Mouse (Mus musculus): ENCODE measurements around the gene Swap70. TPM values are rescaled to one million over a fixed set of nuclear protein-coding genes. Genes with fewer than 3 reads are reported as not detected.
A peak's percentile ranks its signal among the peaks of the same experiment; 100 is the strongest.

The Swap70 gene
- total and polyA plus RNA-seq, 2 experiments from 2014 or later: 8.5 to 9.1 TPM

DNA sequence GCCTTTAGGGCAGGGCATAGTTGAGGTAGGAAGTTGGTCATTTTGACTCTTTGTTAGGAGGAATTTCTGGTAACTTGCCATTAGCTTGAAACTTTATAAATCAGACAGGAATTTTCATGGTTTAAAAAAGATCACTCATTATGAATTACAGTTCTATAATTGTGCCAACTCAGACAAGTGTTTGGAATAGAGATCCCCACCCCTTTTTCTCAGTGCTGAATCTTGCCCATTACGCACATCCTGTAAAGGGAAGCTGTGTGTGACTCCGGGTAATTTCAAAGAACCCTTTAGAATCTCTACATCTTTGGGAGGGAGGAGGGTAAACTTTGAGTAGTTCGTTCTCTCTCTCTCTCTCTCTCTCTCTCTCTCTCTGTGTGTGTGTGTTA is 15.9 kb downstream of the Swap70 start:
- no peaks in the 10 kb centered on the region for H3K9me3 ChIP-seq (ENCODE audit: low read length)
- H3K27ac ChIP-seq: peak overlapping the region; percentile 22; the same call in 1 of the 2 replicates
- H3K9ac ChIP-seq (replicated peaks; ENCODE audit: low read length): no peak overlapping the region
- no peak overlapping the region for H3K4me2 ChIP-seq (ENCODE audit: low read depth, low read length)
- no peak overlapping the region for H3K4me3 ChIP-seq (ENCODE audit: low read length)
- no peaks in the 10 kb centered on the region for H3K27me3 ChIP-seq (ENCODE audit: insufficient read depth, low read length)
- H3K36me3 ChIP-seq (ENCODE audit: insufficient read depth, low read length): no peaks in the 10 kb centered on the region
- 29% methylated on average over 3 of the region's 3 CpGs for WGBS
- ATAC-seq: no peak
- no peaks in the 10 kb centered on the region for H3K4me1 ChIP-seq (ENCODE audit: insufficient read depth, low read length)
- no peak for TF ChIP-seq CTCF (IDR thresholded peaks at IDR 0.05; ENCODE audit: low read depth)
- DNase-seq (ENCODE audit: low spot score): no peak

DNA sequence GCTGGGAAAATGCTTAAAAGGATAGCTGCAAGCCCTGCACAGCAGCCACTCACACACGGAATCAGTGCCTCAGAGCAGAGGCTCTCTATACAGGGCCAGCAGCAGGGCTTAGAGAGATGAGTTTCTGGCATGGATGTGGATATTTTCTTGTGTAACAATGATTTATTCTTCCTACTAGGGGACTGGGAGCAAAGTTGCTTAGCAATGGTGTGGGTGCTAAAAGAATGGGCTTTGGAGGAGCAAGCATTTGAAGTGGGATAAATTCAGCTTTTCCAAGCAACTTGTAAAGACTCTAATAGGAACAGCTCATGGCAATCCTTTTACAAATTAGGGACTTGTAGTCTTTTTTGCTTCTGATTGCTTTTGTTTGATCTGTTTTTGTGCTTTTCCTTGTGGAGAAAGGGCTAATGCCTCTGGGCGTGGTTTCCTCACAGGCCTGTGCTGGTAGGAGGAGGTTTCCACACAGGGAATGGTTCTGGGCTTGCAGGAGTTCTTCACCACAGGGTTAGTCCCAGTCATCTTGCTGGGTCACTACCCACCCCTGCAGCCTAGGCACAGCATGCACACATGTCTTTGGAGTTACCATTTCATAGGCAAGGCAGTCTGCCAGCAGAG is 16.4 kb downstream of the Swap70 start:
- Histone ChIP-seq H3K4me1 (ENCODE audit: insufficient read depth, low read length) (no peaks in the 10 kb centered on the region), H3K36me3 (ENCODE audit: insufficient read depth, low read length) (no peaks in the 10 kb centered on the region), H3K9me3 (ENCODE audit: low read length) (no peaks in the 10 kb centered on the region), H3K27me3 (ENCODE audit: insufficient read depth, low read length) (no peaks in the 10 kb centered on the region), H3K9ac (replicated peaks; ENCODE audit: low read length) (no peak overlapping the region), H3K4me3 (ENCODE audit: low read length) (no peak overlapping the region), H3K4me2 (ENCODE audit: low read depth, low read length) (no peak overlapping the region), H3K27ac (peak overlapping the region; percentile 22; the same call in 1 of the 2 replicates)
- TF ChIP-seq CTCF (IDR thresholded peaks at IDR 0.05; ENCODE audit: low read depth): no peak
- ATAC-seq: peak; percentile 74
- 30% methylated on average over 2 of the region's 2 CpGs for WGBS
- DNase-seq (ENCODE audit: low spot score): peak; percentile 47

DNA sequence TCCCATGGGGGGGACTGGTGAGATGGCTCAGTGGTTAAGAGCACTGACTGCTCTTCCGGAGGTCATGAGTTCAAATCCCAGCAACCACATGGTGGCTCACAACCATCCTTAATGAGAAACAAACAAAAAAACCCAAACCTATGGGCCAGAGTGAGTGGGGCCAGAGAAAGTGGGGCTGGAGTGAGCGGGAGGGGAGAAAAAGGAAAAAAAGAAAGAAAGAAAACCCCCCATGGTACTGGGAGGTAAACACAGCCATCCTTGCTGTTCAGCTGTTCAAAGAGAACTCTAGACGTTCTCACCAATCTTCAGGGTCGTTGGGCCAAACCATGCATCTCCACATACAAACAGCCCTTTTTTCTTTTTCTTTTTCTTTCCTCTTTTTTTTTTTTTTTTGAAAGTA is 18.1 kb downstream of the Swap70 start:
- Histone ChIP-seq H3K9me3 (ENCODE audit: low read length) (no peaks in the 10 kb centered on the region), H3K4me1 (ENCODE audit: insufficient read depth, low read length) (no peaks in the 10 kb centered on the region), H3K36me3 (ENCODE audit: insufficient read depth, low read length) (no peaks in the 10 kb centered on the region), H3K27ac (no peak overlapping the region), H3K9ac (replicated peaks; ENCODE audit: low read length) (no peak overlapping the region), H3K27me3 (ENCODE audit: insufficient read depth, low read length) (no peaks in the 10 kb centered on the region), H3K4me2 (ENCODE audit: low read depth, low read length) (no peak overlapping the region), H3K4me3 (ENCODE audit: low read length) (no peak overlapping the region)
- TF ChIP-seq CTCF (IDR thresholded peaks at IDR 0.05; ENCODE audit: low read depth): no peak
- ATAC-seq (no peak), DNase-seq (ENCODE audit: low spot score) (no peak)
- WGBS: 81% methylated on average over 4 of the region's 4 CpGs

DNA sequence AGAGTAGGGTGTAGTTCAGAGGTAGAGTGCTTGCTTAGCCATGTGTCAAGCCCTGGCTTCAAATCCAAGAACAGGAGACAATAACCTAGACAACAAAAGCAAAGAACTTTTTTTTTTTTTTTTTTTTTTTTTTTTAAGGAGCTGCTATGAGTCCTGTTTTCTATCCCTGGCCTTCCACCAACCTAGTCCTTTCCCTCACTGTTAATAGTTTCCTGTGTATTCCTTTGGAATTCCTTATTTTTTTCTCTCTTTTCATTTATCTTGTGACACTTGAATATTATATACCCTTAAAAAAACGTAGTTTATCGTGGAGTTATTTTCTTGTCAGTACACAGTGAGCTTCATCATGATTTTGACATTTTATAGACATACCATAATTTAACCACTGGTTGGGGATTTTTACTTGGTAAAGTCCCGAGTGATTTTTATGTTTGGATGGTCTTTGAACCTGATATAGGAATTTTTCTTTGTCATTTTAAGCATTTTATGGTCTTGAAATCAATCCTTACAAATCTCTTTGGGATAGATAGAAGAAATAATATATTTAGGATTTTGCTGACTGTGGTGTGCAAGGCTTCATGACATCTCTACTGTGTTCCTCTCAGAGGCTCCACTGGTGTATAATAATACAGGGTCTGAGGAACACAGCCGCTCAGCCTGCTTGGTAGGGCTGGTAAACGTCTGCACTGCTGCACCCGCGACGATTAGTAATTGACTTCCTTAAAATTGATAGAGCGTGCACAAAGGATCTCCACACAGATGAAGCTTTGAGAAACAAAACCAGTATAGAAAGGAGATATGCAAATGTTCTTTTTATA is 20.2 kb downstream of the Swap70 start:
- TF ChIP-seq CTCF (IDR thresholded peaks at IDR 0.05; ENCODE audit: low read depth): no peak
- Histone ChIP-seq H3K4me1 (ENCODE audit: insufficient read depth, low read length) (no peaks in the 10 kb centered on the region), H3K4me3 (ENCODE audit: low read length) (no peak overlapping the region), H3K27me3 (ENCODE audit: insufficient read depth, low read length) (no peaks in the 10 kb centered on the region), H3K9ac (replicated peaks; ENCODE audit: low read length) (no peak overlapping the region), H3K36me3 (ENCODE audit: insufficient read depth, low read length) (no peaks in the 10 kb centered on the region), H3K4me2 (ENCODE audit: low read depth, low read length) (no peak overlapping the region), H3K9me3 (ENCODE audit: low read length) (no peaks in the 10 kb centered on the region), H3K27ac (no peak overlapping the region)
- WGBS: 76% methylated on average over 9 of the region's 9 CpGs
- ATAC-seq (no peak), DNase-seq (ENCODE audit: low spot score) (no peak)

DNA sequence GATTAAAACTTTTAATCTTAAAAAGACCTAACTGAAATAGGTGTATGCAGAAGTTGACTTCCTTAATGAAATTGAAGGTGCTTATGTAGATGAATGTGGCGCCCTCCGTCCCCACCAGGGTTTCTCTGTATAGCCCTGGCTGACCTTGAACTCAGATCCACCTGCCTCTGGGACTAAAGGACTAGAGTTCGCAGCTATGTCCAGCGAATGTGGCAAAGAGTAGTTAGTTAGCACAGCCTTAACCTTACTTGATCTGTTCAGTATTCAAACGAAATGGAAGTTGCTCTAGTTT is 20.7 kb downstream of the Swap70 start:
- WGBS: 95% methylated on average over 5 of the region's 5 CpGs
- no peak overlapping the region for H3K4me3 ChIP-seq (ENCODE audit: low read length)
- no peaks in the 10 kb centered on the region for H3K4me1 ChIP-seq (ENCODE audit: insufficient read depth, low read length)
- TF ChIP-seq CTCF (IDR thresholded peaks at IDR 0.05; ENCODE audit: low read depth): no peak
- H3K27me3 ChIP-seq (ENCODE audit: insufficient read depth, low read length): no peaks in the 10 kb centered on the region
- no peak overlapping the region for H3K9ac ChIP-seq (replicated peaks; ENCODE audit: low read length)
- DNase-seq (ENCODE audit: low spot score) (no peak), ATAC-seq (no peak)
- no peaks in the 10 kb centered on the region for H3K36me3 ChIP-seq (ENCODE audit: insufficient read depth, low read length)
- H3K9me3 ChIP-seq (ENCODE audit: low read length): no peaks in the 10 kb centered on the region
- H3K27ac ChIP-seq: no peak overlapping the region
- no peak overlapping the region for H3K4me2 ChIP-seq (ENCODE audit: low read depth, low read length)

DNA sequence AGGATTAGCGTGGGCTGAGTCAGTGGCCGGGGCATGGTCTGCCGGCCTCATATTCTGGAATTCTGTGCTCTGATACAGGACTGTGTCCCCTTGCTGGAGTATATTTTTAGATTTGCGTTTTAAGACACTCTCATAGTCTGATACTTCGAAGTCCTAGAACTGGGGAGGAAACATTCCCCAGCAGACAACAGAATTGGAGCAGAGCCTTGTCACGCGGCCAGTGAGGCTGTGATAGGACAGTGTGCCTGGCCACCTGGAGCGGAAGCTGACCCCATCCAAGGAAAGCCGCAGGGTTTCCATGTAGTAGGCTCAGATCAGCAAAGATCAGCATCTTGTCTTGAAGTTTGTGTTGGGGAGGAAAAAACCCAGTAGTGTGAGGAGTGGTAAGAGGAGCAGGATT is 23.6 kb downstream of the Swap70 start:
- WGBS: 88% methylated on average over 9 of the region's 9 CpGs
- no peak for ATAC-seq
- DNase-seq (ENCODE audit: low spot score): no peak
- TF ChIP-seq CTCF (IDR thresholded peaks at IDR 0.05; ENCODE audit: low read depth): no peak
- Histone ChIP-seq H3K9ac (replicated peaks; ENCODE audit: low read length) (no peak overlapping the region), H3K27ac (no peak overlapping the region), H3K27me3 (ENCODE audit: insufficient read depth, low read length) (no peaks in the 10 kb centered on the region), H3K4me1 (ENCODE audit: insufficient read depth, low read length) (no peaks in the 10 kb centered on the region), H3K36me3 (ENCODE audit: insufficient read depth, low read length) (no peaks in the 10 kb centered on the region), H3K4me2 (ENCODE audit: low read depth, low read length) (no peak overlapping the region), H3K9me3 (ENCODE audit: low read length) (no peaks in the 10 kb centered on the region), H3K4me3 (ENCODE audit: low read length) (no peak overlapping the region)

DNA sequence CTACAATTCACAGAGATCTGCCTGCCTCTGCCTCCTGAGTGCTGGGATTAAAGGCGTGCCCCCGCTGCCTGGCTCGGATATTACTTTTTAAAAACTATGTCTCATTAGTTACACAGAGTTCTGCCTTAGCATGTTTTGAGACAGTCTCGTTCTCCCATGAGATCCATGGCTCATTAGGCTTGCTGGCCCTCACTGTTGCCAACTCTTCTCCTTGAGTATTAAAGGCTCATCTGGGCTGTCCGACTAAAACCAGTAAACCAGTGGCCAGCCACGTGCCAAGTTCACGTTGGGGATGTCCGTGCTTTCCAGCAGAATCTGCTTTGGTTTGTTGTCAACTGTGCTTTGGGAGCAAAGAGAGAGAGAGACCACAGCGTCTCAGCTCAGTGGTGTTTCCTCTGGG is 25.0 kb downstream of the Swap70 start:
- ATAC-seq (no peak), DNase-seq (ENCODE audit: low spot score) (peak; percentile 8)
- no peak overlapping the region for H3K4me3 ChIP-seq (ENCODE audit: low read length)

More for the DNA sequence above, 25.0 kb downstream of the Swap70 start:
- Histone ChIP-seq H3K27me3 (ENCODE audit: insufficient read depth, low read length) (no peaks in the 10 kb centered on the region), H3K4me2 (ENCODE audit: low read depth, low read length) (no peak overlapping the region), H3K4me1 (ENCODE audit: insufficient read depth, low read length) (no peaks in the 10 kb centered on the region), H3K27ac (no peak overlapping the region), H3K9ac (replicated peaks; ENCODE audit: low read length) (no peak overlapping the region), H3K9me3 (ENCODE audit: low read length) (no peaks in the 10 kb centered on the region), H3K36me3 (ENCODE audit: insufficient read depth, low read length) (no peaks in the 10 kb centered on the region)
- 72% methylated on average over 9 of the region's 9 CpGs for WGBS
- TF ChIP-seq CTCF (IDR thresholded peaks at IDR 0.05; ENCODE audit: low read depth): no peak

Data from hindbrain, postnatal 0 days (tissue).